Mouse (Mus musculus): ENCODE data around the gene Sost. TPM values are rescaled to one million over a fixed set of nuclear protein-coding genes. Genes with fewer than 3 reads are reported as not detected.

The Sost gene
- polyA plus RNA-seq, 1 experiment from 2014 or later, result not detected

DNA sequence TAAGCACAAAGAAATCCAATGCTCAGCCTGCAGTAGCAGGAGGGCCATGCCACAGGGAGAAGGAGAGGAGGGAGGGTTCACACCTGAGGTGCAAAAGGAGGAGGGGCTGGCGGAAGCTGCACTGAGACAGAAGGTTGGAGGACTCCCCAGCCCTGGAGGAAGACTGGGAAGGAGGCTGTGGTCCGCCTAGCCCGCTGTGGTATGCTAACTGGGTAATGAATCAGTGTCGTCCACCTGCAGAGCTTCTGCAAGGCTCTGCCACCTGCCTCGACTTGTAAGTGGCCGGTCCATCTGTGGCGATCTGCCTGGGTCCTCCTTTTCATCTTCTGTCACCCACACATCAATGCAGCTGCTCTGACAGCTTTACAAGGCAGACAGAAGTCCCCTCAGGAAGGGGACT is 1.5 kb upstream of the Sost start:
- Histone ChIP-seq H3K4me1 (ENCODE audit: control insufficient read depth, insufficient read depth, low read length) (peaks cover 6% of the 10 kb centered on the region; the same call in 1 of the 2 replicates), H3K9ac (ENCODE audit: low read depth, low read length) (no peak overlapping the region), H3K27me3 (ENCODE audit: control insufficient read depth, insufficient read depth, low read depth, low read length) (peaks cover 24% of the 10 kb centered on the region), H3K36me3 (ENCODE audit: control insufficient read depth, insufficient read depth, low read length) (no peaks in the 10 kb centered on the region), H3K4me3 (ENCODE audit: low read depth, low read length) (no peak overlapping the region), H3K27ac (ENCODE audit: low read length) (no peak overlapping the region), H3K9me3 (replicated peaks; ENCODE audit: control insufficient read depth, low read length, poor library complexity, severe bottlenecking) (no peaks in the 10 kb centered on the region), H3K4me2 (ENCODE audit: low read length) (no peak overlapping the region)
- 17% methylated on average over 7 of the region's 7 CpGs for WGBS
- no peak for ATAC-seq

GRCm38 (mm10) chr11:101965553-101965952 is 1.3 kb downstream of the Sost start:
- ATAC-seq, result no peak
- 0% methylated on average over 1 of the region's 2 CpGs for WGBS
- H3K9me3 ChIP-seq (replicated peaks; ENCODE audit: control insufficient read depth, low read length, poor library complexity, severe bottlenecking), result no peaks in the 10 kb centered on the region
- peaks cover 10% of the 10 kb centered on the region; the same call in 1 of the 2 replicates for H3K4me1 ChIP-seq (ENCODE audit: control insufficient read depth, insufficient read depth, low read length)
- peaks cover 50% of the 10 kb centered on the region for H3K27me3 ChIP-seq (ENCODE audit: control insufficient read depth, insufficient read depth, low read depth, low read length)
- H3K27ac ChIP-seq (ENCODE audit: low read length), result no peak overlapping the region
- no peaks in the 10 kb centered on the region for H3K36me3 ChIP-seq (ENCODE audit: control insufficient read depth, insufficient read depth, low read length)
- no peak overlapping the region for H3K4me3 ChIP-seq (ENCODE audit: low read depth, low read length)
- no peak overlapping the region for H3K4me2 ChIP-seq (ENCODE audit: low read length)
- H3K9ac ChIP-seq (ENCODE audit: low read depth, low read length), result no peak overlapping the region

GRCm38 (mm10) chr11:101964647-101965046 is 2.2 kb downstream of the Sost start:
- Histone ChIP-seq H3K9ac (ENCODE audit: low read depth, low read length) (no peak overlapping the region), H3K36me3 (ENCODE audit: control insufficient read depth, insufficient read depth, low read length) (no peaks in the 10 kb centered on the region), H3K4me2 (ENCODE audit: low read length) (no peak overlapping the region), H3K27me3 (ENCODE audit: control insufficient read depth, insufficient read depth, low read depth, low read length) (peaks cover 53% of the 10 kb centered on the region), H3K4me1 (ENCODE audit: control insufficient read depth, insufficient read depth, low read length) (peaks cover 10% of the 10 kb centered on the region; the same call in 1 of the 2 replicates), H3K4me3 (ENCODE audit: low read depth, low read length) (no peak overlapping the region), H3K9me3 (replicated peaks; ENCODE audit: control insufficient read depth, low read length, poor library complexity, severe bottlenecking) (no peaks in the 10 kb centered on the region), H3K27ac (ENCODE audit: low read length) (no peak overlapping the region)
- WGBS, result 7% methylated on average over 8 of the region's 8 CpGs
- ATAC-seq, result no peak

GRCm38 (mm10) chr11:101963473-101964291 is 3.1 kb downstream of the Sost start:
- H3K27me3 ChIP-seq (ENCODE audit: control insufficient read depth, insufficient read depth, low read depth, low read length), result peaks cover 53% of the 10 kb centered on the region
- peak overlapping the region; percentile 75 for H3K9ac ChIP-seq (ENCODE audit: low read depth, low read length)
- under 1% methylated on average over 74 of the region's 78 CpGs for WGBS
- H3K4me3 ChIP-seq (ENCODE audit: low read depth, low read length), result peak overlapping the region; percentile 58
- H3K4me2 ChIP-seq (ENCODE audit: low read length), result peak overlapping the region; percentile 96
- no peaks in the 10 kb centered on the region for H3K36me3 ChIP-seq (ENCODE audit: control insufficient read depth, insufficient read depth, low read length)
- ATAC-seq, result peak; percentile 51; the same call in 1 of the 2 replicates
- peaks cover 10% of the 10 kb centered on the region; the same call in 1 of the 2 replicates for H3K4me1 ChIP-seq (ENCODE audit: control insufficient read depth, insufficient read depth, low read length)
- no peak overlapping the region for H3K27ac ChIP-seq (ENCODE audit: low read length)
- H3K9me3 ChIP-seq (replicated peaks; ENCODE audit: control insufficient read depth, low read length, poor library complexity, severe bottlenecking), result no peaks in the 10 kb centered on the region

- 2% methylated on average over 11 of the region's 11 CpGs for WGBS
- Histone ChIP-seq H3K9ac (ENCODE audit: low read depth, low read length) (no peak overlapping the region; the same call in 1 of the 2 replicates), H3K9me3 (replicated peaks; ENCODE audit: control insufficient read depth, low read length, poor library complexity, severe bottlenecking) (no peaks in the 10 kb centered on the region), H3K4me2 (ENCODE audit: low read length) (peak overlapping the region; percentile 96), H3K27ac (ENCODE audit: low read length) (no peak overlapping the region), H3K36me3 (ENCODE audit: control insufficient read depth, insufficient read depth, low read length) (no peaks in the 10 kb centered on the region), H3K27me3 (ENCODE audit: control insufficient read depth, insufficient read depth, low read depth, low read length) (peaks cover 53% of the 10 kb centered on the region), H3K4me1 (ENCODE audit: control insufficient read depth, insufficient read depth, low read length) (peaks cover 10% of the 10 kb centered on the region; the same call in 1 of the 2 replicates), H3K4me3 (ENCODE audit: low read depth, low read length) (peak overlapping the region; percentile 58; the same call in 1 of the 2 replicates)
- no peak for ATAC-seq
Observed at GRCm38 (mm10) chr11:101963043-101963442, 3.8 kb downstream of the Sost start.

GRCm38 (mm10) chr11:101957476-101957875 is 9.3 kb downstream of the Sost start:
- Histone ChIP-seq H3K4me2 (ENCODE audit: low read length) (no peak overlapping the region), H3K4me1 (ENCODE audit: control insufficient read depth, insufficient read depth, low read length) (peaks cover 7% of the 10 kb centered on the region; the same call in 1 of the 2 replicates), H3K4me3 (ENCODE audit: low read depth, low read length) (no peak overlapping the region), H3K9me3 (replicated peaks; ENCODE audit: control insufficient read depth, low read length, poor library complexity, severe bottlenecking) (no peaks in the 10 kb centered on the region), H3K36me3 (ENCODE audit: control insufficient read depth, insufficient read depth, low read length) (no peaks in the 10 kb centered on the region), H3K27ac (ENCODE audit: low read length) (no peak overlapping the region), H3K9ac (ENCODE audit: low read depth, low read length) (no peak overlapping the region), H3K27me3 (ENCODE audit: control insufficient read depth, insufficient read depth, low read depth, low read length) (peaks cover 25% of the 10 kb centered on the region)
- no peak for ATAC-seq
- WGBS, result 64% methylated on average over 5 of the region's 5 CpGs

- peaks cover 7% of the 10 kb centered on the region; the same call in 1 of the 2 replicates for H3K4me1 ChIP-seq (ENCODE audit: control insufficient read depth, insufficient read depth, low read length)
- H3K27me3 ChIP-seq (ENCODE audit: control insufficient read depth, insufficient read depth, low read depth, low read length), result peaks cover 12% of the 10 kb centered on the region; the same call in 1 of the 2 replicates
- no peak overlapping the region for H3K27ac ChIP-seq (ENCODE audit: low read length)
- H3K4me3 ChIP-seq (ENCODE audit: low read depth, low read length), result no peak overlapping the region
- no peak overlapping the region for H3K4me2 ChIP-seq (ENCODE audit: low read length)
- H3K36me3 ChIP-seq (ENCODE audit: control insufficient read depth, insufficient read depth, low read length), result no peaks in the 10 kb centered on the region
- no peak overlapping the region for H3K9ac ChIP-seq (ENCODE audit: low read depth, low read length)
- 78% methylated on average over 4 of the region's 4 CpGs for WGBS
- H3K9me3 ChIP-seq (replicated peaks; ENCODE audit: control insufficient read depth, low read length, poor library complexity, severe bottlenecking), result no peaks in the 10 kb centered on the region
- no peak for ATAC-seq
Observed at GRCm38 (mm10) chr11:101953441-101953840, 13.4 kb downstream of the Sost start.

- Histone ChIP-seq H3K9ac (ENCODE audit: low read depth, low read length) (no peak overlapping the region), H3K4me1 (ENCODE audit: control insufficient read depth, insufficient read depth, low read length) (peaks cover 7% of the 10 kb centered on the region; the same call in 1 of the 2 replicates), H3K36me3 (ENCODE audit: control insufficient read depth, insufficient read depth, low read length) (no peaks in the 10 kb centered on the region), H3K4me2 (ENCODE audit: low read length) (peak overlapping the region; percentile 29; the same call in 1 of the 2 replicates), H3K4me3 (ENCODE audit: low read depth, low read length) (no peak overlapping the region), H3K27ac (ENCODE audit: low read length) (no peak overlapping the region), H3K27me3 (ENCODE audit: control insufficient read depth, insufficient read depth, low read depth, low read length) (peaks cover 12% of the 10 kb centered on the region; the same call in 1 of the 2 replicates), H3K9me3 (replicated peaks; ENCODE audit: control insufficient read depth, low read length, poor library complexity, severe bottlenecking) (no peaks in the 10 kb centered on the region)
- ATAC-seq, result no peak
- WGBS, result 17% methylated on average over 24 of the region's 24 CpGs
Observed at GRCm38 (mm10) chr11:101952541-101953341, 14.1 kb downstream of the Sost start.

Data from midbrain, embryonic 16.5 days (tissue).